Mouse (Mus musculus) cerebellum, adult 2 months (tissue): ENCODE measurements around the gene Dusp22.

Experiments used
- CTCF ChIP-seq: fragments of 200-500 bp; IDR thresholded peaks from 2 replicates; pipeline ENCODE4 v1.5.1; 2011; ENCODE audit warnings: low read depth, mild to moderate bottlenecking, control low read depth, low read length, moderate library complexity, borderline replicate concordance; ENCODE audit not compliant: insufficient read depth
- POLR2A ChIP-seq: fragments of 200-500 bp; IDR thresholded peaks from 2 replicates; pipeline ENCODE4 v1.6.1; 2011; ENCODE audit warnings: low read length, control low read depth, borderline replicate concordance; ENCODE audit not compliant: insufficient read depth

DNA sequence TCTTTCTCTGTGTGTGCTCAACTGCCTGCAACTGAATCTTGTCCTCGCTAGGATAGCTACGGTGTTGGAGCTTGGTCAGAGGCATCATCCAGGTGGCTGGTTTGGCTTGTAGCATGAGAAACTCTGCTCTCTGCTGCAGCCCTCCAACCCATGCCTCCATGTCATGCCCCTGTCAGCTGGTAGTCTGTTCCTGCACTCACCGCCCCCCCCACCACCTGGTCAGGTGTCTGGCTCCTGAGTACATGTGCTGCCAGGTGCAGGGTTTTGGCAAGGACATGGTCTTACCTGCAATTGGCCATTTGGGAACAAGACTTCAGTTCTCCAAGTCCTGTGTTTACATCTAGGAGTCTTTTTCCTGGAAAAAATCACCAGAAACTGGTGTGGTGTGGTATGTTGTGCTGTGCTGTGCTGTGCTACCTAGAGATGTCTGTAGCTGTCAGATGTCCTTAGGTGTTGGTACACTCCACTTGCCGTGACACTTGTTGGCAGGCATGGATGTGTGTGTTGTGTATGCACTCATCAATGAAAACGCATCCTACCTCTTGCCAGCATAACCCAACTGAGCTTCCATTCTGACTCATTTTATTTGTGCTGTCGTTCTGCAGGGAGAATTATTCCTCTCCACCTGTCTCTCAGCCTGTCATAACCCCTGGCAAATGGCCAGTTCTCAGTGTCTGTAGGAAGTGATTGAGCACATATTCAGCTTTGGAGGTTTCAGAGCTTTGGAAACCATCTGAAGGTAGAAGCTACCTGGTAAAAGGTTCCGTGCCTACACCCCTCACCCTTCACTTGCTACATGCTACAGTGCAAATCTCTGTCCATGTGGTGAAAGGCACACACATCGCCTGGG lies 44.7 kb downstream of the Dusp22 start:
- TF ChIP-seq POLR2A, result no peak
- TF ChIP-seq CTCF, result no peak
